Mouse (Mus musculus): Measurements from ENCODE around the gene Foxe1. TPM values are rescaled to one million over a fixed set of nuclear protein-coding genes. Genes with fewer than 3 reads are reported as not detected.

Foxe1 gene
- polyA plus RNA-seq, 1 experiment from 2014 or later, result 2.1 TPM

DNA sequence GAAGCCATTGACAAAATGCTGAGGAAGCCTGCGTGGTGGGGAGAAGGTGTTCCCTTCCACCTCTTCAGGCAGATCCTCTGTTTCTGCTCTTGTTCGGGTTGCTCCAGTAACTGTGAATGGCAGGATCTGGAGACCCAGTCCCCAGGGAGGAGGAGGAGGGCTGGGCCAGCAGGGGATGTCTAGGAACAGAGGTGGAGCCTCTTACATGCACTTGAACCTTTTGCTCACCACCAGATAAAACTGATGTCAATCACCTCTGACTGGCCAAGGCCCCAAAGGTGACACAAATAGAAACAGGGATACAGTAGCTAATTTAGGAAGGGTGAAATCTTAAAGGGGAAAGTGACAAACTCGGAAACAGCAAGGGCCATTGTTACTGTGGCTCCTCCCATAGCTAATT, 5.4 kb upstream of the Foxe1 start:
- no peaks in the 10 kb centered on the region for H3K36me3 ChIP-seq
- peaks cover 10% of the 10 kb centered on the region for H3K4me1 ChIP-seq
- no peak for ATAC-seq (ENCODE audit: insufficient number of reproducible peaks, low FRiP score, low TSS enrichment, low read depth)
- no peak overlapping the region for H3K4me3 ChIP-seq (replicated peaks)
- H3K4me2 ChIP-seq (replicated peaks), result no peak overlapping the region
- H3K27me3 ChIP-seq, result peaks cover 72% of the 10 kb centered on the region
- WGBS, result 5% methylated on average over 3 of the region's 3 CpGs
- H3K9ac ChIP-seq, result no peak overlapping the region
- H3K9me3 ChIP-seq (replicated peaks), result no peaks in the 10 kb centered on the region
- no peak overlapping the region for H3K27ac ChIP-seq (replicated peaks)

DNA sequence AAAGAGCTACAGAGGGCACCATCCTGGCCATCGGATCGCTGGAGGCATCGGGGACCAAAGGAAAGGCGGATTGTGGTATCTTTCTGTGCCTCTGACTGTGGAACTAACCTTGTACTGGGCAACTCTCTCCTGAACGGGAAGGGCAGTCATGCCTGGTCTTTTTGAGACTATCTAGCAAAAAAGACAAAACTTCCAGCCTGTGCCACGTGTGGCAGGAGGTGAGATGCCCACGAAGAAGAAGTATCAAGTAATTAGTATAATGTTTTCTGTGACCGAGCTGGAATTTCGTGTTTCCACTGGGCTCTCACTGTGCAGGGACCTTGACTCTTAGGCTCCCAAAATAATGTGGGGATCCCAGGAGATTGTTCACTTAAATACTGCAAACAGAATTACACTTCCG, 4.4 kb upstream of the Foxe1 start:
- Histone ChIP-seq H3K4me2 (replicated peaks) (no peak overlapping the region), H3K27me3 (peaks cover 82% of the 10 kb centered on the region), H3K36me3 (no peaks in the 10 kb centered on the region), H3K27ac (replicated peaks) (no peak overlapping the region), H3K4me3 (replicated peaks) (no peak overlapping the region), H3K9ac (no peak overlapping the region), H3K9me3 (replicated peaks) (no peaks in the 10 kb centered on the region), H3K4me1 (peaks cover 19% of the 10 kb centered on the region)
- no peak for ATAC-seq (ENCODE audit: insufficient number of reproducible peaks, low FRiP score, low TSS enrichment, low read depth)
- 10% methylated on average over 10 of the region's 10 CpGs for WGBS

DNA sequence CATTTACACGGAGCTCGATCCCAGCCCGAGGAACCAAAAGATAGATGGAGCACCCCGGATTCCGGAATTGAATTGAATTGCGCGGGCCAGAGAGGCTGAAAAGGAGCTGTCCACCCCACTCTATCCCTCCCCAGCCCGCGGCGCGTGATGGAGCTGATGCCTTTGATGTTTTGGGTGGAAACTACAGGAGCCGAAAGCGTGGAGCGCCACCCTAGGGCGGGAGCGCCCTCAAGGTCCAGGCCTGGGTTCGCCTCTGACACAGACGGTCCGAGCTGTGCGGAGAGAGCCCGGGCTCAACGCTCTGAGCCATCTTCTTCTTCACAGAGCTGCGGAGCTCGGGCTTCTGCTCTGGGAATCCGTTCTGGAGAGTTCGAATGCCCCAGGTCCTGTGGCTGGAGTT, 3.8 kb upstream of the Foxe1 start:
- ATAC-seq (ENCODE audit: insufficient number of reproducible peaks, low FRiP score, low TSS enrichment, low read depth), result no peak
- H3K27ac ChIP-seq (replicated peaks), result no peak overlapping the region
- peaks cover 87% of the 10 kb centered on the region for H3K27me3 ChIP-seq
- 0 out of 2 replicates have a peak overlapping the region, but pooled peaks have one; percentile 6 for H3K4me2 ChIP-seq (replicated peaks)
- peaks cover 25% of the 10 kb centered on the region for H3K4me1 ChIP-seq
- H3K9ac ChIP-seq, result no peak overlapping the region
- no peaks in the 10 kb centered on the region for H3K36me3 ChIP-seq
- H3K4me3 ChIP-seq (replicated peaks), result no peak overlapping the region
- no peaks in the 10 kb centered on the region for H3K9me3 ChIP-seq (replicated peaks)
- 2% methylated on average over 26 of the region's 26 CpGs for WGBS

DNA sequence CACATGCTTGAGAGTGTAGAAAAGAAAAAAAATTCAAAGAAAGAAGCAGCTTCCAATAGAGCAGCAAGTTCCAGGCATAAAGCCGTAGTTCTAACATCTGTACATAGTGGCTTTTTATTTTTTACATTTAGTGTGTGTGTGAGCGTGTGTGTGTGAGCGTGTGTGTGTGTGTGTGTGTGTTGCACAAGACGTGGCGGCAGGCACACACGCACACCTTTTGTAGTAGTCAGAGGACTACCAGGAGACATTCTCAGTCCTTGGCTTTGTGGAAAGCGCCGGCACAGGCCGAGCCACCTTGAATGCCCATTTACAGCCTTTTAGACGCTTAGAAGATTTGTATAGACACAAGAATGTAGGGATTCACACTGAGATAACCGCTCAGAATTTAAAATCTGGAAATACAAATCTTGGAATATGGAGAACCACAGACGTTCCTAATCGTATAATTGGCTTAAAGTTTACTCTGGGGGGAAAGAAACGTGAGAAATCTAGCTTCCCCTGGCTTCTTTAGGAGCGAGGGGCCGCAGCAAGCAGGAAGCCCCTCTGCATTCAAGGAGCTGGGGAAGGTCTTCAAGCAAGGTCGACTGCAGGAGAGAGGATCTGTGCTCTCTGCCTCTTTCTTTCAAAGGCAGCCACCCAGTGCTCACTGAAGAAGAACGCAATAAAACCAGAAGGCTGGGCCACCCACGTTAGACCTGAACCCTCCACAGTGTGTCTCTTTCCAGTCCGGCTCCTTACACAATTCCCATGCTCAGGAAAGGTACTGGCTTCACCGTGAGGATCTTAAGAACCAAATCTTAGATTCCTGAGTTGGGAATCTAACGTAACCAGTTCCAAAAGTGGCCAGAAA, 1.4 kb upstream of the Foxe1 start:
- WGBS, result 11% methylated on average over 22 of the region's 22 CpGs

DNA sequence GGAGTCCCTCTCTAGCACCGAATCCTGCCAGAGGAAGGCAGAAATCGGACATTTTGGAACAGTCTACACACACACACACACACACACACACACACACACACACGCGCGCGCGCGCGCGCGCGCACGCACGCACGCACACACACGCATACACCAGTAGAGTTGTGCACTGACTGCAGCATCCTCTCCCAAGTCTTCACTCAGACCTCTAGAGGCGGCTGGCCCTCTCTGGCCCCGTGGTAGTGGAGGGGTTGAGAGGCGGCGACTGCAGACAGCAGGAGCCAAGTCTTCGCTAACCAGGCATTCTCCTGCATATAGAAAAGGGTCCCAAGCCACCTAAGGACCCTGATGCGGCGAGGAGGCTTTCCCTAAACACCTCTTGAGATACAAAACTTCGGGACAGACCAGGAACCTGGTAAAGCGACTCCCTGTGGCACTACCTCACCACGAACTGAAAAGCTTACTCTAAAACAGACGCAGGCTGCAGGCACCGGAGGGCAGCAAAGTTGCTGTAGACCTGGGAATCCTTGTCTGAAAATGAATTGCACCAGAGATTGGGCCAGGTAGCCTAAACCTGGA, 610 bp upstream of the Foxe1 start:
- no peak for ATAC-seq (ENCODE audit: insufficient number of reproducible peaks, low FRiP score, low TSS enrichment, low read depth)
- Histone ChIP-seq H3K36me3 (no peaks in the 10 kb centered on the region), H3K9me3 (replicated peaks) (no peaks in the 10 kb centered on the region), H3K27ac (replicated peaks) (no peak overlapping the region), H3K27me3 (peaks cover 97% of the 10 kb centered on the region), H3K4me2 (replicated peaks) (peak overlapping the region; percentile 52), H3K9ac (no peak overlapping the region), H3K4me1 (peaks cover 35% of the 10 kb centered on the region), H3K4me3 (replicated peaks) (peak overlapping the region; percentile 43)
- WGBS, result 0% methylated on average over 28 of the region's 28 CpGs

More for the DNA sequence above, 1.4 kb upstream of the Foxe1 start:
- H3K9me3 ChIP-seq (replicated peaks), result no peaks in the 10 kb centered on the region
- H3K4me2 ChIP-seq (replicated peaks), result peak overlapping the region; percentile 52
- H3K27ac ChIP-seq (replicated peaks), result no peak overlapping the region
- ATAC-seq (ENCODE audit: insufficient number of reproducible peaks, low FRiP score, low TSS enrichment, low read depth), result no peak
- H3K27me3 ChIP-seq, result peaks cover 97% of the 10 kb centered on the region
- no peak overlapping the region for H3K9ac ChIP-seq
- peak overlapping the region; percentile 43 for H3K4me3 ChIP-seq (replicated peaks)
- H3K36me3 ChIP-seq, result no peaks in the 10 kb centered on the region
- peaks cover 33% of the 10 kb centered on the region for H3K4me1 ChIP-seq

DNA sequence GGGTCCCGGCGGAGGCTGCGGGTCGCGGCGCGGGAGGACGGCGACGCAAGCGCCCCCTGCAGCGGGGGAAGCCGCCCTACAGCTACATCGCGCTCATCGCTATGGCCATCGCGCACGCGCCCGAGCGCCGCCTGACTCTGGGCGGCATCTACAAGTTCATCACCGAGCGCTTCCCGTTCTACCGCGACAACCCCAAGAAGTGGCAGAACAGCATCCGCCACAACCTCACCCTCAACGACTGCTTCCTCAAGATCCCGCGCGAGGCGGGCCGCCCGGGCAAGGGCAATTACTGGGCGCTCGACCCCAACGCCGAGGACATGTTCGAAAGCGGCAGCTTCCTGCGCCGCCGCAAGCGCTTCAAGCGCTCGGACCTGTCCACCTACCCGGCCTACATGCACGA, 879 bp downstream of the Foxe1 start:
- Histone ChIP-seq H3K36me3 (no peaks in the 10 kb centered on the region), H3K4me2 (replicated peaks) (peak overlapping the region; percentile 52), H3K4me3 (replicated peaks) (peak overlapping the region; percentile 43), H3K27ac (replicated peaks) (no peak overlapping the region), H3K27me3 (peaks cover 96% of the 10 kb centered on the region), H3K9me3 (replicated peaks) (no peaks in the 10 kb centered on the region), H3K4me1 (peaks cover 39% of the 10 kb centered on the region), H3K9ac (no peak overlapping the region)
- under 1% methylated on average over 51 of the region's 51 CpGs for WGBS
- no peak for ATAC-seq (ENCODE audit: insufficient number of reproducible peaks, low FRiP score, low TSS enrichment, low read depth)

DNA sequence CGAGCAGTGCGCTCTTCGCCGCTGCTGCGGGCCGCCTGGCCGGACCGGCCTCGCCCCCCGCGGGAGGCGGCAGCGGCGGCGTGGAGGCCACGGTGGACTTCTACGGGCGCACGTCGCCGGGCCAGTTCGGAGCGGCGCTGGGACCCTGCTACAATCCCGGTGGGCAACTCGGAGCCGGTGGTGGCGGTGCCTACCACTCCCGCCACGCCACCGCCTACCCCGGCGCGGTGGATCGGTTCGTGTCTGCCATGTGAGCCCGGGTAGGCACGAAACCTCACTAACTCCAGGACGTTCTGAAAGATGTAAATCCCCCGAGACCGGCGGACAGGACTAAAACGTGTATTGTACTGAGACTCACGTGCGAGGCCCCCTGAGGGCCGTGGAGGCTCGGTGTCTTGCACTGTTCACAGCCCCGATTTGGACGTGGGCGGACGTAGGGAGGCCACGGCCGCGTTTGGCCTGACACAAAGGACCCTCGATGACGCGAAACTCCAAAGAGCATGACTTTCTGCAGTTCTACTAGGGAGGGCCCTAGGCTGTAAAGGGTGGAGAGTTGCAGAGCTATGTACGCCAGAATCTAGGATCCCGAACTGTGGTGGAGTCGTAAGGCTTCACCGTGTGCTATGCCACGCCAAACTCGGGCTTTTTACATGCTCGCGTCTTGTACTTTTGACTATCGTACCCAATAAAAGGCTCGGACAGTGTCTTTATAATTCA, 1.8 kb downstream of the Foxe1 start:
- peaks cover 96% of the 10 kb centered on the region for H3K27me3 ChIP-seq
- H3K9me3 ChIP-seq (replicated peaks), result no peaks in the 10 kb centered on the region
- H3K27ac ChIP-seq (replicated peaks), result no peak overlapping the region
- 3% methylated on average over 67 of the region's 67 CpGs for WGBS
- no peak overlapping the region for H3K9ac ChIP-seq
- no peak for ATAC-seq (ENCODE audit: insufficient number of reproducible peaks, low FRiP score, low TSS enrichment, low read depth)
- peak overlapping the region; percentile 43 for H3K4me3 ChIP-seq (replicated peaks)
- H3K4me1 ChIP-seq, result peaks cover 34% of the 10 kb centered on the region
- no peaks in the 10 kb centered on the region for H3K36me3 ChIP-seq
- H3K4me2 ChIP-seq (replicated peaks), result peak overlapping the region; percentile 52

DNA sequence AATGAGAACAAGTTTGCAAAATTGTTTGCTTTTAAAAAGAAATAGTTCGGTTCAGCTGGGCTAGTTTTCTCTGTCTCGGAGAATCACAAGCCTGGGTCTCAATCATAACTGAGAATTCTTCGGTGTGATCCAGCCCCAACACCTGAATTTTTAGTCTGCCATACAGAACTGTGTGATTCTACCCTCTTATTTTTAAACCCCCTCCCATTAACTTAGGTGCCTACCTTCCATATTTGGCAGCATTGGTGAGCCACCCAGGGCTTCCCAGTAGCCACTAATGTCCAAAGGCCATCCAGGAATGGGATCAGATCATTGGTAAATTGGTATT, 2.3 kb downstream of the Foxe1 start:
- no peak for ATAC-seq (ENCODE audit: insufficient number of reproducible peaks, low FRiP score, low TSS enrichment, low read depth)
- no peak overlapping the region for H3K27ac ChIP-seq (replicated peaks)
- H3K9me3 ChIP-seq (replicated peaks), result no peaks in the 10 kb centered on the region
- no peak overlapping the region for H3K9ac ChIP-seq
- H3K4me1 ChIP-seq, result peaks cover 34% of the 10 kb centered on the region
- no peak overlapping the region for H3K4me2 ChIP-seq (replicated peaks)
- WGBS, result 14% methylated on average over 3 of the region's 3 CpGs
- H3K27me3 ChIP-seq, result peaks cover 96% of the 10 kb centered on the region
- H3K36me3 ChIP-seq, result no peaks in the 10 kb centered on the region
- peak overlapping the region; percentile 43; the same call in 1 of the 2 replicates for H3K4me3 ChIP-seq (replicated peaks)

DNA sequence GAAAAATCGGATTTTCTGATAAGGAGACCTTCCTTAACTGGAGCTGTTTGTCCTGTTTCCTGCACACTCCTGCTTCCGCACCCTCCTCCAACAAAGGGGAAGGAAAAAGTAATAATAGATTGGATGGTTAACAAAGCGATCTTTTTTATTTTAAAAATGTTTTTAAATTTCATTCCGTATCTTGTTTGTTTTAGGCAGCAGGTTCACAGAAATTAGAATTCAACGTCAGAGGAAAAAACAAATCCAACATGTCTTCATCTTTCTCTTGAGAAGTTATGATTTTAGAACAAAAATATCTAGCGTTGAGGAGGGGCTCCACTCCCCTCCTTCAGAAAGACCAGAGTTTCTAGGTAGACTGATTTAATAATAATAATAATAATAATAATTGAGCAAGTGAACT, 2.8 kb downstream of the Foxe1 start:
- 25% methylated on average over 6 of the region's 6 CpGs for WGBS
- Histone ChIP-seq H3K9me3 (replicated peaks) (no peaks in the 10 kb centered on the region), H3K36me3 (no peaks in the 10 kb centered on the region), H3K27ac (replicated peaks) (no peak overlapping the region), H3K27me3 (peaks cover 96% of the 10 kb centered on the region), H3K4me1 (peaks cover 34% of the 10 kb centered on the region), H3K4me3 (replicated peaks) (peak overlapping the region; percentile 43; the same call in 1 of the 2 replicates), H3K4me2 (replicated peaks) (no peak overlapping the region), H3K9ac (no peak overlapping the region)
- no peak for ATAC-seq (ENCODE audit: insufficient number of reproducible peaks, low FRiP score, low TSS enrichment, low read depth)

DNA sequence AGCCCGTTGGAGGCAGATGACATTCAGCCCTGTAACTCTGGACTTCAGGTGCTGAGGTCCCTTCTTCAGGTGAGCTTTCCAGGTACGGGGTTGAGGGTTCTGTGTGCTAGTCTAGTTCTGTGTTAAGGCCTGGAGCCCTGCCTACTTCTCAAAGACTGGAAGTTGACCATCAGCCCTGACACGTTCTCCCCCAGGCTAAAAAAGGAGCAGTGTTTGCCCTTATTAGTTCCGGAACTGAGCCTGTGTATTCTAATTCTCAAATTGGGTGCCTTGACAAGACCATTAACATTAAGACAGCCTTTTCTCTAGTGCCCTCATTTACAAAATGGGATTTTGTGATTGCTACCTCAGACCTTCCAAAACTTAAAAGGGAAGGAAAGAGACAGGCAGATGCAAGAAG, 3.7 kb downstream of the Foxe1 start:
- Histone ChIP-seq H3K9me3 (replicated peaks) (no peaks in the 10 kb centered on the region), H3K4me2 (replicated peaks) (no peak overlapping the region), H3K36me3 (no peaks in the 10 kb centered on the region), H3K27ac (replicated peaks) (no peak overlapping the region), H3K27me3 (peaks cover 96% of the 10 kb centered on the region), H3K4me3 (replicated peaks) (no peak overlapping the region), H3K9ac (no peak overlapping the region), H3K4me1 (peaks cover 34% of the 10 kb centered on the region)
- WGBS, result 7% methylated on average over 4 of the region's 4 CpGs
- no peak for ATAC-seq (ENCODE audit: insufficient number of reproducible peaks, low FRiP score, low TSS enrichment, low read depth)
